Mouse (Mus musculus) G1E (cell line): Measurements from ENCODE around the gene Zfp46.

Experiments used
- CTCF ChIP-seq: IDR thresholded peaks from 2 replicates; pipeline ENCODE4 v1.5.1; 2012; ENCODE audit warnings: low read depth, low read length, inconsistent platforms, mixed read lengths
- GATA1 ChIP-seq: IDR thresholded peaks from 2 replicates; pipeline ENCODE4 v1.6.1; 2012; ENCODE audit warnings: borderline replicate concordance, low read length, inconsistent platforms, mixed read lengths
- GATA2 ChIP-seq: IDR thresholded peaks from 2 replicates; pipeline ENCODE4 v1.6.1; 2012; ENCODE audit warnings: low read depth, low read length, inconsistent platforms, borderline replicate concordance
- TAL1 ChIP-seq: conservative IDR thresholded peaks from 2 replicates; pipeline ENCODE4 v1.6.1; 2012; ENCODE audit warnings: low read depth, low read length, inconsistent platforms, mixed read lengths

DNA sequence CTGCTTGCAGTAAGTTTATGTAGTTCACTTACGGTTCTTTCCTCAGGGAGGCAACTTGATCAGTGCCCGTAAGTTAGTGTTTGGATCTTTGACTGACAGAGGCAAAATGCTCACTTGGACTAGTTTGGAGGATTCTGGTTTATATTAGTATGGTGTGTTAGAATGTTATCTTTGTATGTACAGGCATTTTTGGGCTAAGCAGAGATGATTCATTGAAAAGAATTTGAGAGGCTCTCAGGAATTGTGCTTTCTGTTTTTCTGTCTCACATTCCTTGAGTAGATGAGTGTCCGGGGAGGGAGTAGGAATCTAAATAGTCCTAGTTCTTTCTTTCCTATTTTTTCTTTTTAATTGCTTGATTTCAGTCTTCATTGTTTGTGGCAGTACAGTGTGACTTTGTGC, 48.7 kb downstream of the Zfp46 start:
- no peak for TF ChIP-seq CTCF
- TF ChIP-seq TAL1: no peak
- TF ChIP-seq GATA1: no peak
- no peak for TF ChIP-seq GATA2
